Mouse (Mus musculus) activated CD4-positive, CD25-positive, alpha-beta regulatory T cell (primary cell): Measurements from ENCODE around the gene Gm2026. TPM values are rescaled to one million over a fixed set of nuclear protein-coding genes. Genes with fewer than 3 reads are reported as not detected.

ENCODE experiments used
- polyA plus RNA-seq, 2 experiments: library from polyadenylated mRNA; unstranded; fragments of 100-300 nt; shearing (Covaris generic); gene quantifications; one replicate each; pipeline ENCODE4 v1.2.1; 2017

Gene Gm2026
- 1 to 10 TPM; 5.0 to 5.9 TPM for polyA plus RNA-seq

GRCm38 (mm10) chr2:175965031-175965430 lies at the start of gene Gm2026:
Gene Gm2026 (plus strand): TSS chr2:175965331.

GRCm38 (mm10) chr2:175931000-175931399 lies 34.1 kb upstream of the Gm2026 start, which contains the start of gene Zfp966:
Gene Zfp966 (minus strand): TSS chr2:175931100.

Other genes with a start within 250 kb of the Gm2026 start
- gene Gm2007, start 223.8 kb upstream of the Gm2026 start, polyA plus RNA-seq, result 10 to 100 TPM in 1 of 2 experiments, 1 to 10 TPM in 1; 9.5 to 10.3 TPM
- gene Gm14288, start 164.2 kb upstream of the Gm2026 start, polyA plus RNA-seq, result 1 to 10 TPM in 1 of 2 experiments, under 1 TPM in 1; 0.84 to 2.1 TPM
- gene Gm6710, start 96.1 kb upstream of the Gm2026 start, polyA plus RNA-seq, result 1 to 10 TPM; 5.0 to 7.8 TPM
- gene Zfp966, start 34.2 kb upstream of the Gm2026 start, polyA plus RNA-seq, result 1 to 10 TPM; 1.5 to 2.9 TPM
- gene Gm2004, start 184.5 kb downstream of the Gm2026 start, polyA plus RNA-seq, result under 1 TPM; 0.35 to 0.53 TPM